Mouse (Mus musculus): ENCODE results near the gene Urb1.

DNA sequence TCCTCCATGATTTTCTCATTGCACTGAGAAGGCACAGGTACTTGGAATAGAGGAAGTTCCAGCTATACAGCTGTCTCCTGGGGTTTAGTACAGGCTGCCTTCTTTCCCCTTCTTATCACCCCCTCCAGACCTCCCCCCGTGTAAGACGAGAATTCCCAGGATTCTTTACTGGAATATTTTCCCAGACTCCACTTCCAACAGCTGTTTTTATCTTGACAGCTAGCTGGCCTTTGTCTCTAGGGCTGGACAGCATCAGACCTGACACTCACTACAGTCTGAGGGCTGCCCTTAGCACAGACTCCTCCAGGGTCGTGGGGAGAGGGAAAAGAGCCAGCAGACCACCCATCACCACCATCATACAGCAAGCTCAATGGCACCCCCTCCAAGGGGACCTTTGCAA lies 103.9 kb downstream of the Urb1 start:
- no peak for TF ChIP-seq CTCF (IDR thresholded peaks at IDR 0.05; ENCODE audit: borderline replicate concordance, extremely low read depth, insufficient read depth, insufficient read length)
- TF ChIP-seq POLR2A (IDR thresholded peaks at IDR 0.05; ENCODE audit: borderline replicate concordance, extremely low read depth, insufficient read depth, insufficient read length, poor library complexity, severe bottlenecking), result no peak
